Mouse (Mus musculus): ENCODE measurements at regions not wholly inside any gene's neighbourhood (a gene's known extent, or its start where the extent isn't known, plus 50 kb on each side); places are given as distances from the start of the nearest gene placed in this dataset.

DNA sequence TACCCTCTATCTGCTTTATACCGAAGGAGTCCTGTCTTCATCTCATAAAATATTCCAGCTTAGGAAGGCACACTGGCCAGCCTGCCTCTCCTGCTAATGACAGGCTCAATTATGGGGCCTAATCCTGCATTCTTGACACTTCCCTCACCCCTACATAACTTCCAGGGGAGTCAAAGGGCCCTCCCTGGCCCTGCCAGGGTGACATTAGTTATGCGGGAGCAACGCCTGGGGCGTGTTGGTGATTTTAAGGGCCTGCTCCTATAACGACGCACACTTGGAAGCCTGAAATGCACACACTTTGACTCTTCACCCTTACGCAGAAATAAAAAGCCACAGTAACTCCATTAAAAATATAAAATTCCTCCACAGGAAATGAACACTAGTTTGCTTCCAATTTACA is 555.5 kb downstream of the Bnc2 start:
- no peak for TF ChIP-seq CTCF (IDR thresholded peaks at IDR 0.05; ENCODE audit: borderline replicate concordance, control insufficient read depth, extremely low read depth, insufficient read depth, low read length, poor library complexity)
- TF ChIP-seq POLR2A (IDR thresholded peaks at IDR 0.05; ENCODE audit: control insufficient read depth, extremely low read depth, insufficient read depth, low read length, poor library complexity): no peak

All from thymus, adult 2 months (tissue).